Mouse (Mus musculus): Measurements from ENCODE around the gene Zfp36l1.

Gene Zfp36l1

DNA sequence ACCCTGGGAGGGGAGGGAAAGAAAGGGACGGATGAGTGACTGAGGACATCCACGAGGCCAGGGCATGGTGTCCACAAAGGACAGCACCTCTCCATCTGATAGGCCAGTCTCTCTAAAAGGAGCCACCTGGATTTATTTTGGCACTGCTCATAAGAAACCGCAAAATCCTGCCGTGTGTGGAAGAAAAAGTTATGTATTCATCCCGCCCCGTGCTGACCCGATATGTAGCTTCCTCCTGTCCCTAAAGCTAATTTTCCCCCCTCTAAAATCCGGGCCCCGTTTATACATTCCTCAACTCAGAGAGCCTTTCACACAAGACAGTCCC, 2.3 kb downstream of the Zfp36l1 start:
- DNase-seq (ENCODE audit: low read depth, low spot score): peak; percentile 51

DNA sequence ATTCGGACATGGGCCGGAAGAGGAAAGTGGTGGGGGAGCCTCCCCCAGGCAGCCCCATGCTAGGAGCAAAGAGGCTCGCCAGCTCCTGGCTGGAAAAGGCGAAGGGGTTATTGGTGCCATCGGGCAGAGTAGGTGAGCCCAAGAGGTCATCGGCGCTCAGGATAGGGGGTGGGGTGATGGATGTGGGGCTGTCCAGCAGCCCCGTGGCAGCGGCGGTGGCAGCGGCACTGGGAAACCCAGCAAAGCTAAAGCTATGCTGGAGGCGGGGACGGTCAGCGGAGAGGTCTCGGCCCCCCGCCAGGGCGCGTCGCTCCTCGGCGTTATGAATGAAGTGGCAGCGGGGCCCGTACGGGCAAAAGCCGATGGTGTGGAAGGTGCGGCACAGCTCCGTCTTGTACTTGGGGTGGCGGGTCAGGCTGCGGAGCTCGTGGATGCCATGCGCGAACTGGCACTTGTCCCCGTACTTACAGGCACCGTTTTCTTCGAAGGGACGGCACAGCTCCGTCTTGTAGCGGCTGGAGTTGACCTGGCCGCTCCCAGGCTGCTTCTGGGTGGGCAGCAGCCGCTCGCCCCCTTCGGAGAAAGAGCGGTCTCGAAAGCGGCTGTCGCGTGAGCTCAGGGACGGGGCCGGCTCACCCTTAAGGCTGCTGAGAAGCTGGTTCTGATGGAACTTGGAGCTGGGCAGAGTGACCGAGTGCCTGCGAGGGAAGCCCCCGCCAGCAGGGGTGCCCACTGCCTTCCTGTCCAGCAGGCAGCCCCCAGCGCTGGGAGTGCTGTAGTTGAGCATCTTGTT, 2.9 kb downstream of the Zfp36l1 start:
- peak; percentile 48 for DNase-seq (ENCODE audit: low read depth, low spot score)

DNA sequence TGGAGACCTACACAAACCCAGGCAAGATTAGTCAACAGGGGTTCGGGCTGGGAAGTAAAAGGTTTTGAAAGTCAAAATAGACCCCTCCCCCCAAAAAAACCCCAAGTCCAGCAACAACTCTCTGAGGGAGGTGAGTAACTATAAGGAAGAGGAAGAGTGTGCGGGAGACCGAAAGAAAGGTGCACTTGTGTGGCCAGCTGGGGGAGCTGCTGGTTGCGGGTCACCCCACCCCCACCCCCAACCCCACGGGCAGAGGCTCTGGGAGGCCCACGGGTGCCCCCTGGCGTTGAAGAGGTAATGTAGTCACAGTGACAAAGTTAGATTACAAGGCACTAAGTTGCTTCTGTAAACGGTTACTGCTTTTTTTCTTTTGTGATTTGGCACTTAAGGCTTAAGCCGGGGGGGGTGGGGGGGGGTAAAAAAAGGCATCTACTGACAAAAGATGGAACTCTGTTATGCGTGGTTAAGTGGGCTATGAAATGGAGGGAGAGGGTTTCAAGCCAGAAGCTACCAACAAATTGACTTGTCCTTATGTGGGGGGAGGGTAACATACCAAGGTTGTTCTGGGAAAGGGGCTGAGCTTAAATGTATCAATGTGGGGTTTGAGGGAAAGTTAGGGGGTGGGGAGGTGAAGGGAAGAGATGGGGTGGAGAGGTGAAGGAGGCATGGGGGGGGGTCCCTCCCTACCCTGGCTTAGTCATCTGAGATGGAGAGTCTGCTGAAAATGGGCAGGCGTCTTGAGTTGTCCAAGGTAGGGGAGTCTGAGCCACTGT, 3.7 kb downstream of the Zfp36l1 start:
- peak; percentile 90 for DNase-seq (ENCODE audit: low read depth, low spot score)

DNA sequence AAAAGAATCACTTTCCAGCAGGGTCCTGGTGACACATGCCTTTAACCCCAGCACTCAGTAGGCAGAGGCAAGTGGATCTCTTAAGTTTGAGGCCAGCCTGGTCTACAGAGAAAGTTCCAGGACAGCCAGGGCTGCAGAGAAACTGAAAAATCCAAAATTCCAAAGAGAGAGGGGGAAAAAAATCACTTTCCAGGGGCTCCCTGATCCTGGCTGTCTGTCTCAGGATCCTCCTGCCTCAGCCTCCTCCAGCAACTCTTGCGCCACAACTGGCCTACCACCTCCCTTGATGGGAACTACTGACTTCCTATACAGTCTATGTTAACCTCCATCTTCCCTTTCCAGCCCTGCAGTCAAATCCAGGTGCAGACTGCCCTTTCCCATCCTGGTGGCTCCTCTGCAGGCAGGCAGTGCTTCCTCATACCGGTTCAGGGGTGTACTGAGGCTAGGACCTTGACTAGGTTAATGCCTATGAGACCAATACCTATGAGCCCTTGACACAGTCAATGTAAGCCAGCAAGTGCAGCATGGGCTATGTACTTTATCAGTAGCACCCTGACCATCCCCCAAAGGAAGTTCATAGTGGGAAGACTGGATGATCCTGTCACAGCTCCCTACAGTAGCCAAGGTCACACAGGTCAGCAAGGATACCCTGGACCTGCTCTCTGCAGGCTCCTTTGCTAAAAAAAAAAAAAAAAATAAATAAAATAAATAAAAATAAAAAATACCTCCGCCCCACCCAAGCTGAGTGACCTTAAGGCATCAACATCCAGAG, 5.7 kb downstream of the Zfp36l1 start:
- DNase-seq (ENCODE audit: low read depth, low spot score): peak; percentile 35

DNA sequence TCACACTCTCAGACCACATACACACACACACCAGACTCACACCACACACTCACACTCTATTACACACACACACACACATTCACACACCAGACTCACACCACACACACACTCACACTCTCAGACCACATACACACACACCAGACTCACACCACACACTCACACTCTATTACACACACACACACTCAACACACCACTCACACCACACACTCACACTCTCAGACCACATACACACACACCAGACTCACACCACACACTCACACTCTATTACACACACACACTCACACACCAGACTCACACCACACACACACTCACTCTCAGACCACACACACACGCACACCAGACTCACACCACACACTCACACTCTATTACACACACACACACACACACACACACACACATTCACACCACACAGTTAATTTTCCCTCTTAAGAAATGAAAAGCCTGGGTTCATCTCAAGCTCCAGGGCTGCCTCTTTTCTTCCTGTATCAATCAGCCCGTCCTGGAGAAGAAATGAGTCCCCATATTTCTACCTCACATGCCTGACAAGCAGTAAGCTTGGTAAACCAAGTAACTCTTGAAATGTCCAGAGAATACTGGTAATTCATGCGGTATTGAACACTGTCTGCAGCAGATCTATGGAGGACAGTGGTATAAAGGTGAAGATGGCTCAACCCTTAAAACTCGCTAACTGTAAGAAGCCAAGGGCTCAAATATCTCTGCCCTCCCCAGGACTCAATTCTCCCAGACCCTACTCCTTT, 6.5 kb downstream of the Zfp36l1 start:
- DNase-seq (ENCODE audit: low read depth, low spot score): peak; percentile 22

DNA sequence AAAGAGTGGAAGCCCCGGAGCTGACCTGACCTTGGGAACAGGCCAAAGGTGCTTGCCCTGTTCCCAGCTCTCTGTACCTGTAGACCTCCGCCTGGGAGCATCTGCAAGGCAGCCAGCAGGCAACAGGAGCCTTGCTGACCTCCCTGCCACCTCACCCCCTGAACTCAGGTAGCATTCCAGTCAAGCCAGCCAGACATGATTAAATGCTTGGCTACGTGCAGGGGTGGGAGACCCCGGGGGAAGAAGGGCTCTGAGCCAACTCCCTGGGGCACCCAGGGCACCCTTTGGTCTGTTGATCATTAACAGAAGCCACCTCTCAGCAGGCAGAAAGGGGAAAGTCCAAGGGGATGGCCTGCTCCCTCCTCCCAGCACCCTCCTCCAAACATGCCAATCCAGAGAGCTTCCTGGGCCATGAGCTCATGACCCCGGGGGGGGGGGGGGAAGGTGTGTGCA, 9.3 kb downstream of the Zfp36l1 start:
- DNase-seq (ENCODE audit: low read depth, low spot score): no peak

DNA sequence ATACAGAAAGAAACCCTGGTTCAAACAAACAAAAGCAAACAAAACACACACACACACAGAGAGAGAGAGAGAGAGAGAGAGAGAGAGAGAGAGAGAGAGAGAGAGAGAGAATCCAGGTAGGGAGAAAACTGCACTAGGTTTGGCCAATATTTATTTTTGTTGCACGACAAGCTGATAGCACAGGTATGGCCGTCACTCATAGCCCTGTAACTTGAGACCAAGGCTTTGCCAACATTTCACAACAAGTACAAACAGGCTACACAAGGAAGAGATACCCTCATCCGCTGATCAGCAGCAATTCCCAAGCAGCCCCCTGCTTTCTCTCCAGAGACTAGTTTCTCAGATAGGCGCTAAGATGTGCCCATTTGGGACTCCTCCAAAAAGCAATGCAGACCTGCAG, 9.7 kb downstream of the Zfp36l1 start:
- DNase-seq (ENCODE audit: low read depth, low spot score): no peak

DNA sequence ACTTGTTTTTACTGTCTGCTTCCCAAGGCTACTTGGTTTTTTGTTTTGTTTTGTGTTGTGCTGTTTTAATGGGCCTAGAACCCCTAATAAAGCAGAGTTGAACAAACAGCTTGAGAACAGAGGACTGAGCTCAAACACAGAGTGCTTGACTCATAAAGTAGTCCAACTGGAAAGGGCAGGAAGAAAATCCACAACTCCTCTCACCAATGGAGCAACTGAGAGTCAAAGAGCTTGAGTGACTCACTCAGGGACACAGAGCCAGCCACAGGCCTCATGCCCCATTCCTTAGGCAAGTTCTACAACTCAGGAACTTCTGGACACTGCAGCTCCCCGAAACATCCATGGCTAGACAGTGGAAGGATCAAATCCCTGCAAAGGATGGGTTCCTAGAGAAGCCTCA, 14.0 kb downstream of the Zfp36l1 start:
- DNase-seq (ENCODE audit: low read depth, low spot score): no peak

DNA sequence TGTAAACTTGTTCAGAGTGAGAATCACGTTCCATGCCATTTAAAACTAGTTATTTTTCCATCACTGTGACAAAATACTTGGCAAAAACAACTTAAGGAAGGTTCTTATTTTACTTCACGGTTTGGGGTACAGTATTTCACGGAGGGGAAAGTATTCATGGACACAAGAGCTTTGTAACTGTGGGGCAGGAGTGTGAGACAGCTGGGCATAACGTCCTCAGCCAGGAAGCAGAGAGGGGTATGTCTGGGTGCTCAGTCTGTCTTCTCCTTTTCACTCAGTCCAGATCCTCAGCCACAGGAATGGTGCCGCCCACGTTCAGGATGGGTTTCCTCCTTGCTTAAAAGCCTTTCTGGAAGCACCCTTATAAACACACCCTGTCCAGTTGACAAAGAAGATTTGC, 16.1 kb downstream of the Zfp36l1 start:
- no peak for DNase-seq (ENCODE audit: low read depth, low spot score)

DNA sequence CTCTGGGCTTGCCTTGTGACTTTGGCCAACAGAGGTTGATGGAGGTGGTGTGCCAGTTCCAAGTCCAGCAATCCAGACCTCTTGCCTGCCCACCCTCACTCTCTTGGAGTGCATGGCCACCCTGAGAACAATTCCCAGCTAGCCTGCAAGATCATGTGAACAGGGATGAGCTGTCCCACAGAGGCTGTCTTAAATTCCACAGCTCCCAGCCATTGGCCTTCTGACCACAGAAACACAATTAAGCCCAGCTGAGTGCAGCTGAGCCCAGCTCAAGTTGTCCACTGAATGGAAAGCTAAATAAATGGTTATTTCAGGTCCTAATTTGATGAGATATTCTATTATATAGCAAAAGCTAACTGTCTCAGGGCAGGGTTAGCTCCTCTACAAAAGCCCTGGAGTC, 20.0 kb downstream of the Zfp36l1 start:
- no peak for DNase-seq (ENCODE audit: low read depth, low spot score)

DNA sequence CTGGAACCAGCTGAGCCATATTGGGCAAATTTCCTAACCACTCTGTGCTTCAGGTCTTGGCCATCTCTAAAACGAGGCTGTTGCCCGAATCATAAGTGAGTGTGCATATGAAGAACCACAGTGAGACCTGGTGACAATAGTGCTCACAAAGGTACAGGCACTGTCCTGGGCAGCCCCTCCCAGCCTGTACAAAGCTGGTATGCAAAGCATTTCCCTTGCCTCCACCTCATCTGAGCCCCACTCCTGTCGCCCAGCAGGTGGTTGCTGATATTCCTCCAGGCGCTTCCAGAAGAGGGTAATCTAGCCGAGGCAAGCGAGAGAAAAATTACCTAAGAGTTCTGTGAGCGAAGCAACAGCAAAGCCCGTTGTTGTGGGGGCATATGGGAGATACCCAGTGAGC, 21.7 kb downstream of the Zfp36l1 start:
- no peak for DNase-seq (ENCODE audit: low read depth, low spot score)

DNA sequence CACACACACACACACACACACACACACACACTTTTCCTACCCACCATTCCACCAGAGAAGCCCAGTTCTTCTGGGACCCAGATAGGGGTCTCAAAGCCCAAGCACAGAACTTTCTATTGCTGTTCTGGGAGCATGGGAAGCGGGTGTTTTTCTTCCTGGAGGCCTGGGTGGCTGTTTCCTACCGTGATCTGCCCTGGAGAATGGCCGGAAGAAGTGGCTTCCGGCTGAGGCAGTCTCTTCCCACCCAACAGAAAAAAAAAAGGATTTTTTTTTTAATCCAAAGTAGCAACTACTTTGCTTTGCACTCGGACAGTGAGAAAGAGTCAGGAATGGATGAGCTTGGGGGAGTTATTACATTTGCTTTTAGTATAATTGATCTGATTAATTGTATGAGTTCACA, 22.3 kb downstream of the Zfp36l1 start:
- no peak for DNase-seq (ENCODE audit: low read depth, low spot score)

DNA sequence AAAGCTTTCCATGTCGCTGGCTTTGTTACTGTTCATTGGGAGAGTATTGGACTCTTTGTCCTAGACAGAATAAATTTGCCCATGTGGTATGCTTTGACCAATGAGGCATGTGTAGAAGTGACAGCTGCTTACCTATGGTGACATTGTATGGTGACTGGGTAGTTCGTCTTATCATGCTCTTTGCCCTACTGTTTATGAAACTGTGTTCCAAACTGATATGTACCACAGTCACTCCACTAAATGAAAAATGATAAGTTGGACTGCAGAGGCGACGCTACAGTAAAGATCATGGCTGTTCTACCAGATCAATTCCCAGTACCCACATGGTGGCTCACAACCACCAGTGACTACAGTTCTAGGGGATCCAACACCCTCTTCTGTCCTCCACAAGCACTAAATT, 24.7 kb downstream of the Zfp36l1 start:
- DNase-seq (ENCODE audit: low read depth, low spot score): no peak

DNA sequence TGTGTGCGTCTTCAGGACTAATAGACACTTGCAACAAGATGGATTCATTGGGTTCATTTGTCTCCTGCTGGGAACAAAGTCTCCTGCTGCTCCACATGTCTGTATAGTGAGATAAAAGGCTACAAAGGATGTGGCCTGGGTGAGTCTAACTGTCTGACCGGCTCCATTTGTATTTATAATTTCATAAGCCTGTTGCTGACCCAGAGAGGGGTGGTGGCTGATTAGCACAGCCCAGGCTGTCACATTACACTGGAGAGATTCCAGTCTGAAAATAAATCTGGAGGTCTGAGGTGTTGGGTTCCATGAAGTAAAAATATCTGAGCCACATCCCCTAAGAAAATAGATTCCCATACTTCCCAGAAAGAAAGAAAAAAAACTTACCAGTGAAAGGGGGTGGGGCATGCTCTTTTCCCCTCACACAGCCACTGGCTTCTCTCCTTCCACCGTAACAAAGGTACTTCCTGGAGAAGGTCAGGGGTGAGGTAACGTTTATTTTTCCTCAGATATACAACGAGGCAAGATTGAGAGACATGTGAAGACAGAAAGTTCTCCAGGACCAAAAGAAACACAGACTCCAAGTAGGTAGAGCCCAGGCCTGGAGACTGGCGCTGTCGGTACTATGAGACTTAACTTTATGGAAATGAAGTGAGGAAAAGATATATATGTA, 28.2 kb downstream of the Zfp36l1 start:
- no peak for DNase-seq (ENCODE audit: low read depth, low spot score)

DNA sequence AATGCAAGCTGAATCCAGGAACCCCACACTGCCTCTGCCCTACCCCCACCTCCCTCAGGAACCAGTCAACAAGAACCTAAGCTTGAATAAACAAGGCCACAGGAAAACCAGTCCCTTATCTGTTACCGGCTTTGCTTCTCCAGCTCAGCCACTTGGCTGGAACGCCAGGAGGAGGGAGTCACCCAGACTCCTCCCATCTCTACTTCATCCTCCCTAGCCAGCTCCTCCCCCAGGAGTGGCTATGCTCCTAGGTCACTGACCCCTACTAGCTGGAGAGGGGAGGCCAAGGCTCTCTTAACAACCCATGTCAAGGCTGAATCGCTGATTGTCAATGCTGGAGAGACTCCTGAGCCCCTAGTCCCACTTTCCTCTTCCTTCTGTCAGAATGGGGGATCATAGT, 28.9 kb downstream of the Zfp36l1 start:
- DNase-seq (ENCODE audit: low read depth, low spot score): no peak

DNA sequence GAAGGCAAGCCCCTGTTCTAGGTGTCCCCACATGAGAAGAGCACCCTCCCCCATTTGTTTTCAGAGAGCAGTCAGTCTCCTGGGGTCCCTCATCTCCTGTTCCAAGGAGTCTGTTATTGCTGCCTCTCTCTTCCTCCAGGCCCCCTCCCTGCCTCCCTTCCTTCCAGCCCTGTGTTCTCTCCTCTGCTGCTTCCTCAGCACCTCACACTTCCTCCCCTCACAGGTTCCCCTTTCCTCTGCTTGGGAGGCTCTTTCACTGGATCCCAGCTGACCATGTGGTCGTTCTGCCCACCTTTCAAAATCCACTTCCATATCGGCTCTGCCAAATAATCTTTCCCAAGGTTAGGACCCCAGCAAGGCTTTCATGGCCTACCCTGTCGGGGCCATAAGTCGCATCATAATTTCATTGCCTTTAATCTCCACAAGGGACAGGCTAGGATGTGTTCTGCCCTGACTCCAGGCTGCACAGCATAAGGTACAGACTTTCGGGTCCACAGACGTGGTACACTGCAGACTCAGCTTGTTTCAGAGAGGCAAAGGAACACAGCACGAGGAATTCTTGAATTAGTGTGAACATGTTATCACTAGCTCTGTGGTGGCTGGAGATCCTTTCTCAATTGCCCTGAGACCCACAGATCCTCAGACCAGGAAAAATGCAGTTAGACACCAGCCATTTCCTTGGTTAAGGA, 29.5 kb downstream of the Zfp36l1 start:
- DNase-seq (ENCODE audit: low read depth, low spot score): no peak

DNA sequence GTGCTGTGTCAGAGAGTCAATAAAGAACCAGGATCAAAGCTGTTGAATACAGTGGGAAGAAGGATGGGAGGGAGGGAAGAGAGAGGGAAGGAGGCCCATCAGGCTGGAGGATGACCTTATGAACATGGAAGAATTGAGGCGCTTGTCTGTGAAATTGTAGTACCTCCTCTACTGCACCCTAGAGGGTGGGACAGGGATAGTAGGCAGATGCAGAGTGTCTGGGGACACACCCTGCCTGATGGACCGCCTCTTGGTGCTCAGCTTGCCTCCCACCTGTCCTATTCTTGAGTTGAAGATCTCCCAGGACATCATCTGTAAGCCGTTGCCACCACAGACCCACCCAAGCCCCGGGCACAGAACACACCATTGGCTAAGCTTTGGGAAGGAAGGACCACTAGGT, 30.1 kb downstream of the Zfp36l1 start:
- no peak for DNase-seq (ENCODE audit: low read depth, low spot score)

DNA sequence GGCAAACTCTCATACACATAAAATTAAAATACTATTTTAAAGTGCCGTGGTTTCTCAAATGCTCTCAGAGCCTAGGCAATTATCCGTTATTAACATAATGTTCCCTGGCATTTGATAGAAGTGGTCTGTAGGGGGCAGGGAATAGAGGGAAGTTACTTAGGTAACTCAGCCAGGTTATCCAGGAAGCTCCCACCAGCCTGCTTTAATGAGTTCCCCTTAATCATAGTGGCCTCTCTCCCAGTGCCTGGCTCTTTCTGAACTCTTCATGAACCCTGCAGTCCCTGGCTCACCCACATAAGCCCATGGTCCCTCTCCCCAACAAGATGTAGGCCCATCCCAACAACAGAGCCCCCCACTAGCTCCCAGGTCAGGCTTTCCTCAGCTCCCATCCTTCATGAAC, 31.4 kb downstream of the Zfp36l1 start:
- DNase-seq (ENCODE audit: low read depth, low spot score): no peak

DNA sequence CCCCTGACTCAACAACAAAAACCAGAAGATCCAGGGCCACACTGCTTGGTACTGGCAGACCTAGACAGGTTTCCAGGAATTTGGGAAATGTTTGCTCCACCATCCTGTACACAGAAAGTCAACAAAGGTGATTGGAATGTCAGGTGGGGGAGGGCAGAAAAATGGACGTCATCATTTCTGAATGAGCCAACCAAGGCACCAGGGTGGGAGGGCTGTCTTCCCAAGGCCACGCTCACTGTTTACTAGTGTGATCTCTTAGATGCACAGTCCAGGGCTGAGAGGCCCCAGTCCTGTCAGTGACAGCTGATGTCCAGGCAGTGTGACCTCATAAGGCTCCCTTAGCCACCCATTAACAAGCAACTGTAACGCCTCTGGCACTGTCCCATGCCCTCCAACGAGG, 32.9 kb downstream of the Zfp36l1 start:
- DNase-seq (ENCODE audit: low read depth, low spot score): no peak

DNA sequence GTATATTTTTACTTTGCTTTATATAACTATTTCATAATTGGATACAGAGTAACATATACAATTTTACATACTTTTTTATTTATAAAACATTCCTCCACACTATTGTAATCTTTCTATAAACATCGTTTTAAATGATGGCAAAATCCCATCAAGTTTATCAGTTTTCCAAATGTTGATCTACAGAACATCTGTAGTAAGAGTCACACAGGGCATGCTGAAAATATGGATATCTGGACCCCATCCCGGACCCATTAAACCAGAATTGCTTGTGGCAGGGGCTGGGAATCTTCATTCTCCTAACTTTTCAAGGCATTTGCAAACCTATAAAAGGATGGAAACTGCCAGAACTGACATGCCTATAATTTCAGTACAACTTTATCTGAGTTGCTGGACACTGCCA, 38.5 kb downstream of the Zfp36l1 start:
- no peak for DNase-seq (ENCODE audit: low read depth, low spot score)
